Mouse (Mus musculus): ENCODE measurements around the gene Mllt1. TPM values are rescaled to one million over a fixed set of nuclear protein-coding genes. Genes with fewer than 3 reads are reported as not detected.
"Not testable (repeated sequence)": the region's sequence is repeated elsewhere in the genome, so short reads cannot be mapped to it uniquely, and the experiment has no call there.

Mllt1 gene
- total RNA-seq, 1 experiment: 24.6 TPM

DNA sequence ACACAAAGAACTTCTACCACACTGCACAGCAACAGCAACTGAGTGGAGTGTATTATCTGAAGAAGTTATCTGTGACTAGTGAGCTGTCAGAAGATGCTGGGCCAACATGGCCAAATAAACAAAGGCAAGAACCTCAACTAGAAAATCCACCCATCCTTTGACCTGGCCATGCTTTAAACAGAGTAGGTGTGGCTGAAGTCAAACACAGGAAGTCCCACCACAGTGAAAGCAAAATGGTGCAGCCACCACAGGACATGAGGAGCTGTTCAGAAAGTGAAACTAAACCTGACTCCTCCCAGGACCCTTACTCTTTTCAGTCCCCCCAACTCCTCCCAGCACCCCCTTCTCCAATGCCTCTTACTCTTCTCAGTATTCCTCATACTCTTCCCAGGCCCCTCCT, 21.8 kb downstream of the Mllt1 start:
- H3K27ac ChIP-seq (ENCODE audit: insufficient read depth, low read depth, low read length, poor library complexity, severe bottlenecking): no peak overlapping the region
- H3K4me1 ChIP-seq (ENCODE audit: control insufficient read depth in 2 of 2, insufficient read depth in 2 of 2, low read length in 2 of 2, poor library complexity in 1 of 2): 0 out of 4 replicates have a peak, but pooled peaks cover 0 to 2% of the 10 kb centered on the region in 2 experiments
- H3K9me3 ChIP-seq (ENCODE audit: control insufficient read depth, insufficient read depth, low read depth, low read length): no peaks in the 10 kb centered on the region
- H3K9ac ChIP-seq (ENCODE audit: insufficient read depth, low read depth, low read length, poor library complexity, severe bottlenecking): no peak overlapping the region
- DNase-seq (ENCODE audit: low read depth, low spot score): no peak
- peaks cover 13% of the 10 kb centered on the region; the same call in 1 of the 2 replicates for H3K36me3 ChIP-seq (ENCODE audit: control insufficient read depth, insufficient read depth, low read length, poor library complexity, severe bottlenecking)
- H3K4me3 ChIP-seq (ENCODE audit: insufficient read depth in 1 of 2, low read depth in 1 of 2, low read length in 2 of 2, poor library complexity in 1 of 2, severe bottlenecking in 1 of 2): no peak overlapping the region
- in situ Hi-C loops (cut with MboI; ENCODE audit: low sequenced_read_pairs in 2 of 2, unreplicated experiment in 2 of 2): no loop called here
- TF ChIP-seq MAFK (IDR thresholded peaks at IDR 0.05; ENCODE audit: insufficient read depth, low read depth, low read length) (no peak), CHD2 (IDR thresholded peaks at IDR 0.05; ENCODE audit: low read depth, low read length) (no peak), ZC3H11A (IDR thresholded peaks at IDR 0.05; ENCODE audit: borderline replicate concordance, low read depth, low read length) (no peak), HCFC1 (IDR thresholded peaks at IDR 0.05; ENCODE audit: borderline replicate concordance, insufficient read depth, low read length) (no peak), ZNF384 (IDR thresholded peaks at IDR 0.05; ENCODE audit: low read depth, low read length) (no peak)

DNA sequence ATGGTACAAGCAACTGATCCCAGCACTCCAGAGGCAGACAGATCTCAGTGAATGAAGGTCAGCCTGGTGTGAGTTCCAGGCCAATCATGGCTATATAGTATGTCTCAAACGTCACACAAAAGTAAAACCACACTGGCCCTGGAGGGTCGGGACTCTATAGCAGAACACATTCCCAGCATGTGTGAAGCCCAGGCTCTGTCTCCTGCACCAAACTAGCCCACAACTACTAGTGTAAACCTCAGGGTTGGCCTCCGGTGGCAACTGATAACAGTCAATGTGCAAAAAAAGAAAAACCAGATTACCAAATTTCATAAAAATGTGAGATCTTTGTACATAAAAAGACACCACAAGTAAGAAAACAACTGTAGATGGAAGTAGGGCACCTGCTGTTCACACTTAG, 22.2 kb downstream of the Mllt1 start:
- no peaks in the 10 kb centered on the region for H3K9me3 ChIP-seq (ENCODE audit: control insufficient read depth, insufficient read depth, low read depth, low read length)
- H3K36me3 ChIP-seq (ENCODE audit: control insufficient read depth, insufficient read depth, low read length, poor library complexity, severe bottlenecking): peaks cover 13% of the 10 kb centered on the region; the same call in 1 of the 2 replicates
- in situ Hi-C loops (cut with MboI; ENCODE audit: low sequenced_read_pairs in 2 of 2, unreplicated experiment in 2 of 2): no loop called here
- TF ChIP-seq ZNF384 (IDR thresholded peaks at IDR 0.05; ENCODE audit: low read depth, low read length) (no peak), MAFK (IDR thresholded peaks at IDR 0.05; ENCODE audit: insufficient read depth, low read depth, low read length) (no peak), HCFC1 (IDR thresholded peaks at IDR 0.05; ENCODE audit: borderline replicate concordance, insufficient read depth, low read length) (no peak), CHD2 (IDR thresholded peaks at IDR 0.05; ENCODE audit: low read depth, low read length) (no peak), ZC3H11A (IDR thresholded peaks at IDR 0.05; ENCODE audit: borderline replicate concordance, low read depth, low read length) (no peak)
- no peak overlapping the region for H3K4me3 ChIP-seq (ENCODE audit: insufficient read depth in 1 of 2, low read depth in 1 of 2, low read length in 2 of 2, poor library complexity in 1 of 2, severe bottlenecking in 1 of 2)
- no peak overlapping the region for H3K9ac ChIP-seq (ENCODE audit: insufficient read depth, low read depth, low read length, poor library complexity, severe bottlenecking)
- 0 out of 4 replicates have a peak, but pooled peaks cover 0 to 2% of the 10 kb centered on the region in 2 experiments for H3K4me1 ChIP-seq (ENCODE audit: control insufficient read depth in 2 of 2, insufficient read depth in 2 of 2, low read length in 2 of 2, poor library complexity in 1 of 2)
- no peak for DNase-seq (ENCODE audit: low read depth, low spot score)
- H3K27ac ChIP-seq (ENCODE audit: insufficient read depth, low read depth, low read length, poor library complexity, severe bottlenecking): no peak overlapping the region

DNA sequence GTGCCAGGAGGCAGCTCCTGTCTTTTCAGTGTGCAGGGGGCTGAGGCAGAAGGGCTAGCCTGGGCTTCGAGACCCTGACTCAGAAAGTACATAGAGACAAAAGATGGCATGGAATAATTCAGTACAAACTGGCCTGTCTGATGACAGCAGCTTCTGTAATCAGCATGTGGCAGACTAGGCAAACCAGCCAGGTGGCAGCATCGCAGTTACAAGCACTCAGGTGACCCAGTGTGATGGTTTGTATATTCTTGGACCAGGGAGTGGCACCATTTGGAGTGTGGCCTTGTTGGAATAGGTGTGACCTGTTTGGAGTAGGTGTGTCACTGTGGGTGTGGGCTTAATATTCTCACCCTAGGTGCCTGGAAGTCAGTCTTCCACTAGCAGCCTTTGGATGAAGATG, 25.5 kb downstream of the Mllt1 start:
- H3K27ac ChIP-seq (ENCODE audit: insufficient read depth, low read depth, low read length, poor library complexity, severe bottlenecking); DNase-seq (ENCODE audit: low read depth, low spot score); H3K9ac ChIP-seq (ENCODE audit: insufficient read depth, low read depth, low read length, poor library complexity, severe bottlenecking); in situ Hi-C loops (cut with MboI; ENCODE audit: low sequenced_read_pairs in 2 of 2, unreplicated experiment in 2 of 2); H3K4me3 ChIP-seq (ENCODE audit: insufficient read depth in 1 of 2, low read depth in 1 of 2, low read length in 2 of 2, poor library complexity in 1 of 2, severe bottlenecking in 1 of 2); H3K9me3 ChIP-seq (ENCODE audit: control insufficient read depth, insufficient read depth, low read depth, low read length); H3K4me1 ChIP-seq (ENCODE audit: control insufficient read depth in 2 of 2, insufficient read depth in 2 of 2, low read length in 2 of 2, poor library complexity in 1 of 2): not testable (repeated sequence)
- peaks cover 10% of the 10 kb centered on the region; the same call in 1 of the 2 replicates for H3K36me3 ChIP-seq (ENCODE audit: control insufficient read depth, insufficient read depth, low read length, poor library complexity, severe bottlenecking)

DNA sequence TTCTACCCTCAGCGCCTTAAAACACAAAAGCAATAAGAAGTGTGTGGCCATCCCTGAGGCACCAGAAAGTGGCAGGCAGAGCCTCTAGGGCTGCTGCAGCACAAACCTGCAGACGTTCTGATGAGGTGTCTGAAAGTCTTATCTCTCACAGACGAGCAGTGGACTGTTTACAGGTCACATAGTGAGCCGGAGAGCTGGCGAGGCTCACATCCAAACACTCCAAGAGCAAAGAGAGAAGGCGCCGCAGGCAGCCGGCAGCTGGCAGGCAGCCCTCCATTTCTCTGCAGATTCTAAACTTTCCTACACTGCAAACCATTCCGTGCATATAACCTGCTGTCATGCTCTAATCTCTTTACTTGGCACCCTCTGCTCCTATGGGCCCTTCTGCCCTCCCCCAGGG, 27.3 kb downstream of the Mllt1 start:
- in situ Hi-C loops (cut with MboI; ENCODE audit: low sequenced_read_pairs in 2 of 2, unreplicated experiment in 2 of 2): no loop called here
- H3K27ac ChIP-seq (ENCODE audit: insufficient read depth, low read depth, low read length, poor library complexity, severe bottlenecking): no peak overlapping the region
- peaks cover 22% of the 10 kb centered on the region; the same call in 1 of the 2 replicates for H3K36me3 ChIP-seq (ENCODE audit: control insufficient read depth, insufficient read depth, low read length, poor library complexity, severe bottlenecking)
- H3K9ac ChIP-seq (ENCODE audit: insufficient read depth, low read depth, low read length, poor library complexity, severe bottlenecking): no peak overlapping the region
- no peak overlapping the region for H3K4me3 ChIP-seq (ENCODE audit: insufficient read depth in 1 of 2, low read depth in 1 of 2, low read length in 2 of 2, poor library complexity in 1 of 2, severe bottlenecking in 1 of 2)
- no peak for TF ChIP-seq MAFK (IDR thresholded peaks at IDR 0.05; ENCODE audit: insufficient read depth, low read depth, low read length)
- H3K9me3 ChIP-seq (ENCODE audit: control insufficient read depth, insufficient read depth, low read depth, low read length): no peaks in the 10 kb centered on the region
- peaks cover 0 to 8% of the 10 kb centered on the region in 2 experiments; a peak in 1 of 4 replicates for H3K4me1 ChIP-seq (ENCODE audit: control insufficient read depth in 2 of 2, insufficient read depth in 2 of 2, low read length in 2 of 2, poor library complexity in 1 of 2)
- DNase-seq (ENCODE audit: low read depth, low spot score): no peak

DNA sequence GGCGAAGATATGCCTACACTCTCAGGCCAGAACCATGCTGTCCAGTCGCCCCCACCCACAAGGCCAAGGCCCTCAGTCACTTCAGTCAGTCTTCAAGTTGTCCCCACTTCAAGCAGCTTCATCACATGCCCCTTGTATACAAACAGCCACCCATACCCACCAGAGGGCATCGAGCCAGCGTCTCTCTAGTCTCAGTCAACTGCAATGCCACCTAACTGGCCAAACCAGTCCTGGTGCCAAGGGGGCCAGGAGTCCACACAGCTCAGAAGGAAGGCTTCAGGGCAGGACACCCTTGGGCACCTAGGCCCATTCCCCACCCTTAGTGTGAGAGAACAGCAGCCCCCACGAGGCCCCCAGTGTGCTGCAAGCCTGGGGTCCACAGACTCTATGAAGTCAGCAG, 28.1 kb downstream of the Mllt1 start:
- Histone ChIP-seq H3K4me1 (ENCODE audit: control insufficient read depth in 2 of 2, insufficient read depth in 2 of 2, low read length in 2 of 2, poor library complexity in 1 of 2) (peaks cover 0 to 8% of the 10 kb centered on the region in 2 experiments; a peak in 1 of 4 replicates), H3K9ac (ENCODE audit: insufficient read depth, low read depth, low read length, poor library complexity, severe bottlenecking) (no peak overlapping the region), H3K27ac (ENCODE audit: insufficient read depth, low read depth, low read length, poor library complexity, severe bottlenecking) (no peak overlapping the region), H3K9me3 (ENCODE audit: control insufficient read depth, insufficient read depth, low read depth, low read length) (no peaks in the 10 kb centered on the region), H3K4me3 (ENCODE audit: insufficient read depth in 1 of 2, low read depth in 1 of 2, low read length in 2 of 2, poor library complexity in 1 of 2, severe bottlenecking in 1 of 2) (no peak overlapping the region), H3K36me3 (ENCODE audit: control insufficient read depth, insufficient read depth, low read length, poor library complexity, severe bottlenecking) (peaks cover 26% of the 10 kb centered on the region)
- DNase-seq (ENCODE audit: low read depth, low spot score): no peak
- TF ChIP-seq CHD2 (IDR thresholded peaks at IDR 0.05; ENCODE audit: low read depth, low read length): no peak
- TF ChIP-seq HCFC1 (IDR thresholded peaks at IDR 0.05; ENCODE audit: borderline replicate concordance, insufficient read depth, low read length): no peak
- TF ChIP-seq ZNF384 (IDR thresholded peaks at IDR 0.05; ENCODE audit: low read depth, low read length): no peak
- TF ChIP-seq MAFK (IDR thresholded peaks at IDR 0.05; ENCODE audit: insufficient read depth, low read depth, low read length): no peak
- TF ChIP-seq ZC3H11A (IDR thresholded peaks at IDR 0.05; ENCODE audit: borderline replicate concordance, low read depth, low read length): no peak
- in situ Hi-C loops (cut with MboI; ENCODE audit: low sequenced_read_pairs in 2 of 2, unreplicated experiment in 2 of 2): no loop called here

Measured in ES-E14 (cell line).